Mouse (Mus musculus): ENCODE measurements around the gene Ttc28. TPM values are rescaled to one million over a fixed set of nuclear protein-coding genes. Genes with fewer than 3 reads are reported as not detected.
A peak's percentile ranks its signal among the peaks of the same experiment; 100 is the strongest.

Gene Ttc28
- total and polyA plus RNA-seq, 3 experiments = 1.1 to 1.8 TPM; not detected in 1

DNA sequence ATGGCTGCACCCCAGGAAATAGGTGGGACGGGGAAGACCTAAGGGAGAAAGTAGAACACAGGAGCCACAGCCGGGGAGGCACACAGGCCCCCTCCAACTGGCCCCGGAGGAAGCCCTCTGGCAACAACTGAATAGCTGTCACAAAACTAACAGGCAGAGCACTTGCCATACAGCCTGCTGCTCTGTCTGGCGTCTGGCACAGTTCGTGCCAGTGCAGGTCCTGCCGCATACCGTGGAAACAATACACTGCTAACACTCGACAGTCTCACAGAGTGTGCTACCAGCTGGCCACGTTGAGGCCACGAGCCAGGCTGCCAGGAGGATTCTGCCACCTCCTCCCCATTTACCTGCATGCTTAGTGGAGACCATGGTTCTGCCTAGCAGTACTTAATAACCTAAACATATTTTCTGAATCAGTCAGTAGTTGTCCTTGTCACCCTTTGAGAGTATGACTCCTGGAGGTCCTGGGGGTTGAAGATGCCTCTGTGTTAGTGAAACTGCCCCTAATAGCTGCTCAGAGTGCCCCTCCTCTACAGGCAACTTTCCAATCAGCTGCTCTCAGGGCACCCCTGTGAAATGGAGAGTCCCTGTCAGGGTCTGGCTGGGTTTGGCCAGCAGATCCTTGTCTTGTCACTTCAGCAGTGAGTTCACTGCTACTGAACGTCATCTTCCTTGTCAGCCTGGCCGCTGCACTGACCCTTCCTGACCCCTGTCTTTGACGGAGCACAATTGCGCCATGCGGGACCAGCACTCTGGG, 390.8 kb downstream of the Ttc28 start:
- no peak for TF ChIP-seq JUND (IDR thresholded peaks at IDR 0.05; ENCODE audit: low read depth, low read length)
- no peak for TF ChIP-seq BHLHE40 (IDR thresholded peaks at IDR 0.05; ENCODE audit: borderline replicate concordance, low read depth, low read length)
- TF ChIP-seq MYC (IDR thresholded peaks at IDR 0.05; ENCODE audit: low read depth, low read length) = no peak
- TF ChIP-seq SMC3 (IDR thresholded peaks at IDR 0.05; ENCODE audit: low read depth, low read length) = no peak
- no peak for TF ChIP-seq ZMIZ1 (IDR thresholded peaks at IDR 0.05; ENCODE audit: low read depth, low read length)
- no peak for TF ChIP-seq ZKSCAN1 (IDR thresholded peaks at IDR 0.05; ENCODE audit: low read depth, low read length)
- TF ChIP-seq POLR2AphosphoS5 (IDR thresholded peaks at IDR 0.05; ENCODE audit: borderline replicate concordance, low read depth, low read length) = no peak
- no peak for TF ChIP-seq MAFK (IDR thresholded peaks at IDR 0.05; ENCODE audit: borderline replicate concordance, low read depth, low read length)
- H3K9me3 ChIP-seq (replicated peaks; ENCODE audit: insufficient read depth, low read length) = no peaks in the 10 kb centered on the region
- H3K4me1 ChIP-seq (ENCODE audit: control insufficient read depth in 1 of 2, insufficient read depth in 2 of 2, low read length in 2 of 2) = peaks cover 0 to 12% of the 10 kb centered on the region in 2 experiments; a peak in 3 of 4 replicates
- H3K4me3 ChIP-seq (ENCODE audit: control insufficient read depth in 1 of 2, insufficient read depth in 1 of 2, low read depth in 2 of 2, low read length in 2 of 2) = no peak overlapping the region
- no peaks in the 10 kb centered on the region for H3K79me2 ChIP-seq (ENCODE audit: control insufficient read depth, insufficient read depth, low read length, poor library complexity)
- DNase-seq (ENCODE audit: low read depth, low spot score) = no peak
- H3K27ac ChIP-seq (ENCODE audit: control insufficient read depth, low read depth, low read length) = no peak overlapping the region
- H3K27me3 ChIP-seq (ENCODE audit: control insufficient read depth in 1 of 2, insufficient read depth in 2 of 2, low read length in 2 of 2) = no peaks in the 10 kb centered on the region
- H3K9ac ChIP-seq (ENCODE audit: control insufficient read depth, low read depth, low read length, poor library complexity, severe bottlenecking) = no peak overlapping the region
- peaks cover 0 to 2% of the 10 kb centered on the region in 2 experiments; a peak in 1 of 4 replicates for H3K36me3 ChIP-seq (ENCODE audit: control insufficient read depth in 1 of 2, insufficient read depth in 2 of 2, low read length in 2 of 2)

DNA sequence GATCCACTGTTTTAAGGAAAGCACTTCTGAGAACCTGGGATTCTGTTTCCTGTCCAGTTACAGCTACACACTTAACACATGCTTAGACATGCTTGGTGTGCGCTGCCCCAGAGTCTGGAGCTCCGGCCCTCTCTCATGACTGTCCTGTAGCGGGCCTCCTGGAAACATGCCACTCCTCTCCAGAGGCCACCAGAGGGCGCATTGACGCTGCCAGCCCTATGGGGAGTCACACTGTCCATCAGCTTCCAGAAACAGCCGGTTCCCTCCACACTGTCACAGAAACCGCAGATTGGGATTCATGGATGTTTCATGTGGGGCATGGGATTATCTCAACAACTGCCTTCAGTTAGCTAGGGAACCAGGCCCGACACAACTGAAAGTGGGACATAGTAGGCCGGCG, 394.0 kb downstream of the Ttc28 start:
- Histone ChIP-seq H3K4me1 (ENCODE audit: control insufficient read depth in 1 of 2, insufficient read depth in 2 of 2, low read length in 2 of 2) (no peaks in the 10 kb centered on the region), H3K27me3 (ENCODE audit: control insufficient read depth in 1 of 2, insufficient read depth in 2 of 2, low read length in 2 of 2) (no peaks in the 10 kb centered on the region), H3K4me3 (ENCODE audit: control insufficient read depth in 1 of 2, insufficient read depth in 1 of 2, low read depth in 2 of 2, low read length in 2 of 2) (no peak overlapping the region), H3K27ac (ENCODE audit: control insufficient read depth, low read depth, low read length) (no peak overlapping the region), H3K79me2 (ENCODE audit: control insufficient read depth, insufficient read depth, low read length, poor library complexity) (no peaks in the 10 kb centered on the region), H3K9me3 (replicated peaks; ENCODE audit: insufficient read depth, low read length) (no peaks in the 10 kb centered on the region), H3K36me3 (ENCODE audit: control insufficient read depth in 1 of 2, insufficient read depth in 2 of 2, low read length in 2 of 2) (no peaks in the 10 kb centered on the region), H3K9ac (ENCODE audit: control insufficient read depth, low read depth, low read length, poor library complexity, severe bottlenecking) (no peak overlapping the region)
- TF ChIP-seq CTCF (IDR thresholded peaks at IDR 0.05 in 2 of 3, conservative IDR thresholded peaks at IDR 0.05 in 1 of 3; ENCODE audit: control insufficient read depth in 1 of 3, insufficient read depth in 1 of 3, low read depth in 2 of 3, low read length in 3 of 3, poor library complexity in 1 of 3, severe bottlenecking in 1 of 3) (peak in 2 of 3 experiments; percentile 52 to 57; a peak in 4 of 6 replicates), RAD21 (IDR thresholded peaks at IDR 0.05; ENCODE audit: low read depth, low read length) (peak; percentile 43), SMC3 (IDR thresholded peaks at IDR 0.05; ENCODE audit: low read depth, low read length) (peak; percentile 60), KAT2A (conservative IDR thresholded peaks at IDR 0.05; ENCODE audit: low read depth, low read length) (no peak), BHLHE40 (IDR thresholded peaks at IDR 0.05; ENCODE audit: borderline replicate concordance, low read depth, low read length) (no peak), MAX (IDR thresholded peaks at IDR 0.05; ENCODE audit: low read length) (no peak)
- DNase-seq (ENCODE audit: low read depth, low spot score) = peak; percentile 16

DNA sequence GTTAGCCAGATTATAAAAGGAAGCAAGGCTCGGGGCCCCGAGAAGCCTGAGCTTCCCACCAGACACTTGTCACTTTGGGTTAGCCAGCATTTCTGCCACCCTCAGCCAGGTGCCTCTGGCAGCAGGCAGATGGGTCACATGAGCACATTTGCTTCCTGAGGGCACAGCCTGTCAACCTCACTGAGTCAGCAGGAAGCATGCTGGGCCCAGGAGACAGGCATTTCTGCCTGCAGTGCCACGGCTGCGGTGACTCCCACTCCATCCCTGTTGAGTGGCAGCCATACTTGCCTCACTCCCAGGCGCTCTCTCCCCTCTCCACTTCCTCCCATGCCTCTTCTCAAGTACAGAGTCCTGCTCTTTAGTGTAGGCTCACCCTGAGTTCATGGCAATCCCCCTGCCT, 395.3 kb downstream of the Ttc28 start:
- no peaks in the 10 kb centered on the region for H3K36me3 ChIP-seq (ENCODE audit: control insufficient read depth in 1 of 2, insufficient read depth in 2 of 2, low read length in 2 of 2)
- H3K9ac ChIP-seq (ENCODE audit: control insufficient read depth, low read depth, low read length, poor library complexity, severe bottlenecking) = no peak overlapping the region
- no peak for DNase-seq (ENCODE audit: low read depth, low spot score)
- no peaks in the 10 kb centered on the region for H3K79me2 ChIP-seq (ENCODE audit: control insufficient read depth, insufficient read depth, low read length, poor library complexity)
- no peak overlapping the region for H3K4me3 ChIP-seq (ENCODE audit: control insufficient read depth in 1 of 2, insufficient read depth in 1 of 2, low read depth in 2 of 2, low read length in 2 of 2)
- H3K9me3 ChIP-seq (replicated peaks; ENCODE audit: insufficient read depth, low read length) = no peaks in the 10 kb centered on the region
- H3K27me3 ChIP-seq (ENCODE audit: control insufficient read depth in 1 of 2, insufficient read depth in 2 of 2, low read length in 2 of 2) = no peaks in the 10 kb centered on the region
- H3K27ac ChIP-seq (ENCODE audit: control insufficient read depth, low read depth, low read length) = no peak overlapping the region
- TF ChIP-seq GABPA (IDR thresholded peaks at IDR 0.05; ENCODE audit: low read depth, low read length) = no peak
- TF ChIP-seq ZNF384 (IDR thresholded peaks at IDR 0.05; ENCODE audit: low read depth, low read length) = no peak
- TF ChIP-seq MAZ (IDR thresholded peaks at IDR 0.05; ENCODE audit: low read depth, low read length) = no peak
- TF ChIP-seq USF2 (IDR thresholded peaks at IDR 0.05; ENCODE audit: borderline replicate concordance in 1 of 2, insufficient read depth in 1 of 2, low read depth in 1 of 2, low read length in 2 of 2) = no peak
- TF ChIP-seq CHD2 (IDR thresholded peaks at IDR 0.05; ENCODE audit: low read length) = no peak
- no peak for TF ChIP-seq POLR2A (IDR thresholded peaks at IDR 0.05; ENCODE audit: control insufficient read depth in 1 of 2, insufficient read depth in 1 of 2, low read depth in 1 of 2, low read length in 2 of 2, poor library complexity in 1 of 2)
- no peak for TF ChIP-seq SIN3A (IDR thresholded peaks at IDR 0.05; ENCODE audit: low read length)
- TF ChIP-seq POLR2AphosphoS2 (IDR thresholded peaks at IDR 0.05; ENCODE audit: low read length) = no peak
- TF ChIP-seq NELFE (IDR thresholded peaks at IDR 0.05; ENCODE audit: low read depth, low read length) = no peak
- no peak for TF ChIP-seq USF1 (IDR thresholded peaks at IDR 0.05; ENCODE audit: low read depth, low read length)
- TF ChIP-seq JUND (IDR thresholded peaks at IDR 0.05; ENCODE audit: low read depth, low read length) = no peak
- no peak for TF ChIP-seq MYC (IDR thresholded peaks at IDR 0.05; ENCODE audit: low read depth, low read length)
- TF ChIP-seq MAFK (IDR thresholded peaks at IDR 0.05; ENCODE audit: borderline replicate concordance, low read depth, low read length) = no peak
- TF ChIP-seq MYB (IDR thresholded peaks at IDR 0.05; ENCODE audit: low read depth, low read length) = no peak
- no peaks in the 10 kb centered on the region for H3K4me1 ChIP-seq (ENCODE audit: control insufficient read depth in 1 of 2, insufficient read depth in 2 of 2, low read length in 2 of 2)

Measured in MEL (cell line).